Mouse (Mus musculus) CH12.LX (cell line): ENCODE results near the gene Akap4. TPM values are rescaled to one million over a fixed set of nuclear protein-coding genes. Genes with fewer than 3 reads are reported as not detected.

Source experiments
- DNase-seq: peaks from one replicate; pipeline ENCODE4 v3.0.0-alpha.2; 2013; ENCODE audit errors: extremely low read depth
- H3K27ac ChIP-seq: 2 replicates; pipeline ENCODE4 v1.5.1; 2012; ENCODE audit warnings: low read depth, mild to moderate bottlenecking, control low read depth, moderate library complexity; ENCODE audit not compliant: insufficient read depth
- H3K27me3 ChIP-seq: replicated peaks from 2 replicates; pipeline ENCODE3; 2012; ENCODE audit warnings: inconsistent platforms
- H3K36me3 ChIP-seq, 2 experiments: replicated peaks in 1 of 2; 2 replicates each; pipeline versions ENCODE3 to v1.6.1; 2012; ENCODE audit warnings: inconsistent platforms in 1 of 2, low read length in 1 of 2, mild to moderate bottlenecking in 1 of 2, mixed read lengths in 1 of 2, moderate library complexity in 1 of 2; ENCODE audit not compliant: control insufficient read depth in 1 of 2, insufficient read depth in 1 of 2
- H3K4me1 ChIP-seq, 2 experiments: 2 replicates each; pipeline ENCODE4 v1.6.1; 2012; ENCODE audit warnings: inconsistent platforms in 1 of 2, moderate library complexity in 1 of 2; ENCODE audit not compliant: insufficient read depth in 2 of 2, control insufficient read depth in 1 of 2
- H3K4me2 ChIP-seq: 2 replicates; pipeline ENCODE4 v1.6.1; 2012; ENCODE audit warnings: low read depth, mild to moderate bottlenecking, control low read depth; ENCODE audit not compliant: poor library complexity, insufficient read depth, severe bottlenecking
- H3K4me3 ChIP-seq, 3 experiments: fragments of 150-350 bp in 1 of 3; sonication (generic) in 1 of 3; replicated peaks in 1 of 3; 2 replicates each; pipeline versions ENCODE3 to v1.5.1; 2011 to 2012; ENCODE audit warnings: low read depth in 2 of 3, low read length in 2 of 3, mild to moderate bottlenecking in 2 of 3, moderate library complexity in 2 of 3, control low read depth in 1 of 3, improper control_type of control experiment in 1 of 3, inconsistent platforms in 1 of 3, mixed read lengths in 1 of 3; ENCODE audit not compliant: poor library complexity in 1 of 3
- H3K79me2 ChIP-seq: replicated peaks from 2 replicates; pipeline ENCODE4 v1.6.1; 2012; ENCODE audit warnings: mild to moderate bottlenecking, moderate library complexity; ENCODE audit not compliant: control insufficient read depth, poor library complexity, insufficient read depth, severe bottlenecking; ENCODE audit errors: extremely low read depth
- H3K9ac ChIP-seq: 2 replicates; pipeline ENCODE4 v1.6.1; 2012; ENCODE audit warnings: low read depth, mild to moderate bottlenecking, control low read depth, moderate library complexity; ENCODE audit not compliant: insufficient read depth
- H3K9me3 ChIP-seq: replicated peaks from 2 replicates; pipeline ENCODE3; 2012; ENCODE audit warnings: low read length, inconsistent platforms, mixed read lengths
- BHLHE40 ChIP-seq: IDR thresholded peaks from 2 replicates; pipeline ENCODE4 v1.6.1; 2011; ENCODE audit warnings: mild to moderate bottlenecking, low read depth, low read length, improper control_type of control experiment
- CHD1 ChIP-seq: IDR thresholded peaks from 2 replicates; pipeline ENCODE4 v1.6.1; 2012; ENCODE audit warnings: low read depth, low read length, improper control_type of control experiment, inconsistent platforms
- CHD2 ChIP-seq: IDR thresholded peaks from 2 replicates; pipeline ENCODE4 v1.6.1; 2011; ENCODE audit warnings: low read length, improper control_type of control experiment
- CTCF ChIP-seq, 2 experiments: IDR thresholded peaks in 1 of 2; conservative IDR thresholded peaks in 1 of 2; 2 replicates each; pipeline ENCODE4 v1.5.1; 2011 to 2012; ENCODE audit warnings: low read depth in 2 of 2, low read length in 2 of 2, improper control_type of control experiment in 1 of 2, inconsistent platforms in 1 of 2, mild to moderate bottlenecking in 1 of 2, moderate library complexity in 1 of 2
- E2F4 ChIP-seq: IDR thresholded peaks from 2 replicates; pipeline ENCODE4 v1.6.1; 2011; ENCODE audit warnings: low read depth, low read length, improper control_type of control experiment; ENCODE audit not compliant: insufficient replicate concordance
- EP300 ChIP-seq: IDR thresholded peaks from 2 replicates; pipeline ENCODE4 v1.6.1; 2011; ENCODE audit warnings: low read length, improper control_type of control experiment
- HCFC1 ChIP-seq: IDR thresholded peaks from 2 replicates; pipeline ENCODE4 v1.6.1; 2012; ENCODE audit warnings: low read depth, mild to moderate bottlenecking, inconsistent platforms, low read length, improper control_type of control experiment
- IRF4 ChIP-seq: IDR thresholded peaks from 2 replicates; pipeline ENCODE4 v1.6.1; 2014; ENCODE audit warnings: low read depth, mild to moderate bottlenecking, inconsistent platforms, low read length, improper control_type of control experiment
- JUN ChIP-seq: IDR thresholded peaks from 2 replicates; pipeline ENCODE4 v1.6.1; 2011; ENCODE audit warnings: low read depth, mild to moderate bottlenecking, low read length, improper control_type of control experiment, moderate library complexity; ENCODE audit not compliant: insufficient read depth
- JUND ChIP-seq: conservative IDR thresholded peaks from 2 replicates; pipeline ENCODE4 v1.6.1; 2011; ENCODE audit warnings: low read depth, low read length, improper control_type of control experiment
- MAFK ChIP-seq: IDR thresholded peaks from 2 replicates; pipeline ENCODE4 v1.6.1; 2011; ENCODE audit warnings: low read length, improper control_type of control experiment; ENCODE audit not compliant: insufficient replicate concordance
- MAX ChIP-seq: IDR thresholded peaks from 2 replicates; pipeline ENCODE4 v1.6.1; 2011; ENCODE audit warnings: low read length, improper control_type of control experiment
- MAZ ChIP-seq: IDR thresholded peaks from 2 replicates; pipeline ENCODE4 v1.6.1; 2012; ENCODE audit warnings: low read depth, mild to moderate bottlenecking, inconsistent platforms, low read length, improper control_type of control experiment, moderate library complexity
- MXI1 ChIP-seq: IDR thresholded peaks from 2 replicates; pipeline ENCODE4 v1.6.1; 2011; ENCODE audit warnings: mild to moderate bottlenecking, low read depth, low read length, improper control_type of control experiment
- MYC ChIP-seq: IDR thresholded peaks from 2 replicates; pipeline ENCODE4 v1.6.1; 2011; ENCODE audit warnings: low read depth, mild to moderate bottlenecking, improper control_type of control experiment, low read length
- PAX5 ChIP-seq: IDR thresholded peaks from 2 replicates; pipeline ENCODE4 v1.6.1; 2012; ENCODE audit warnings: low read length, inconsistent platforms, mixed read lengths
- POLR2A ChIP-seq: IDR thresholded peaks from 2 replicates; pipeline ENCODE4 v1.6.1; 2011; ENCODE audit warnings: low read depth, mild to moderate bottlenecking, improper control_type of control experiment, low read length
- RAD21 ChIP-seq: IDR thresholded peaks from 2 replicates; pipeline ENCODE4 v1.6.1; 2011; ENCODE audit warnings: low read depth, mild to moderate bottlenecking, low read length, improper control_type of control experiment, moderate library complexity
- RCOR1 ChIP-seq: conservative IDR thresholded peaks from 2 replicates; pipeline ENCODE4 v1.6.1; 2012; ENCODE audit warnings: low read depth, mild to moderate bottlenecking, inconsistent platforms, low read length, improper control_type of control experiment
- SMC3 ChIP-seq: IDR thresholded peaks from 2 replicates; pipeline ENCODE4 v1.6.1; 2011; ENCODE audit warnings: low read depth, low read length, improper control_type of control experiment
- TCF12 ChIP-seq: IDR thresholded peaks from 2 replicates; pipeline ENCODE4 v1.6.1; 2014; ENCODE audit warnings: low read depth, mild to moderate bottlenecking, inconsistent platforms, low read length, improper control_type of control experiment
- USF1 ChIP-seq: IDR thresholded peaks from 2 replicates; pipeline ENCODE4 v1.6.1; 2014; ENCODE audit warnings: low read depth, mild to moderate bottlenecking, inconsistent platforms, low read length, improper control_type of control experiment
- ZC3H11A ChIP-seq: IDR thresholded peaks from 2 replicates; pipeline ENCODE4 v1.6.1; 2012; ENCODE audit warnings: low read depth, mild to moderate bottlenecking, inconsistent platforms, low read length, improper control_type of control experiment
- ZKSCAN1 ChIP-seq: IDR thresholded peaks from 2 replicates; pipeline ENCODE4 v1.6.1; 2012; ENCODE audit warnings: low read depth, inconsistent platforms, low read length, improper control_type of control experiment, borderline replicate concordance
- ZMIZ1 ChIP-seq: IDR thresholded peaks from 2 replicates; pipeline ENCODE4 v1.6.1; 2012; ENCODE audit warnings: low read depth, mild to moderate bottlenecking, inconsistent platforms, low read length, improper control_type of control experiment
- dilution Hi-C: fragments of 300-500 bp; cut with MboI; formaldehyde crosslinking; loops from 2 replicates; pipeline ENCODE4 v1.14.3; 2020; ENCODE audit warnings: low sequenced_read_pairs; ENCODE audit not compliant: extremely low pct_unique_long_range_greater_than_20kb, extremely low pct_ligation_motif_present
- in situ Hi-C: fragments of 300-500 bp; cut with MboI; formaldehyde crosslinking; loops from 3 replicates; pipeline ENCODE4 v1.14.3; 2019; ENCODE audit warnings: low sequenced_read_pairs, low pct_ligation_motif_present, low pct_unique_long_range_greater_than_20kb, mixed read lengths
- polyA plus RNA-seq: library from polyadenylated mRNA; unstranded; fragments of >175 nt; gene quantifications from 2 replicates; pipeline ENCODE4 v1.2.1, GENCODE M21; 2012; ENCODE audit warnings: low read depth; ENCODE audit not compliant: insufficient read length
- total RNA-seq, 2 experiments: library from RNA; depleted of rRNA; stranded (reverse); fragments of 300-350 nt in 1 of 2; fragments of >200 nt in 1 of 2; gene quantifications; 2 replicates each; pipeline ENCODE4 v1.2.3; 2012 to 2014

Akap4 gene
- total and polyA plus RNA-seq, 3 experiments: not detected

- H3K36me3 ChIP-seq: no peaks in the 10 kb centered on the region
- no peak for DNase-seq
- no peaks in the 10 kb centered on the region for H3K9me3 ChIP-seq
- H3K9ac ChIP-seq: no peak overlapping the region
- H3K4me1 ChIP-seq: no peaks in the 10 kb centered on the region
- in situ Hi-C loops (no loop called here), dilution Hi-C loops (no loop called here)
- TF ChIP-seq MAX (no peak), E2F4 (no peak), MXI1 (no peak), RAD21 (no peak; the same call in none of the 2 replicates), EP300 (no peak), HCFC1 (no peak), ZMIZ1 (no peak), MYC (no peak), USF1 (no peak), CHD1 (no peak), IRF4 (no peak), SMC3 (no peak), CHD2 (no peak)
- H3K27me3 ChIP-seq: no peaks in the 10 kb centered on the region
- no peak overlapping the region for H3K27ac ChIP-seq
- H3K79me2 ChIP-seq: no peaks in the 10 kb centered on the region
- H3K4me3 ChIP-seq: no peak overlapping the region
- no peak overlapping the region for H3K4me2 ChIP-seq
These were observed 10.3 kb upstream of the Akap4 start for GRCm38 (mm10) chrX:7057056-7057455.

- TF ChIP-seq ZC3H11A (no peak), CTCF (conservative IDR thresholded peaks at IDR 0.05 in 1 of 2, IDR thresholded peaks at IDR 0.05 in 1 of 2; ENCODE audit: low read depth in 2 of 2, low read length in 2 of 2) (no peak), JUND (no peak), MAX (no peak), MYC (no peak), EP300 (no peak), SMC3 (no peak), MAZ (no peak), MXI1 (no peak), RCOR1 (no peak), POLR2A (no peak), PAX5 (no peak), ZKSCAN1 (no peak), RAD21 (no peak), TCF12 (no peak), BHLHE40 (no peak), CHD2 (no peak), JUN (no peak), MAFK (no peak)
- H3K36me3 ChIP-seq: no peaks in the 10 kb centered on the region
- H3K27ac ChIP-seq: no peak overlapping the region
- no peak overlapping the region for H3K4me2 ChIP-seq
- H3K27me3 ChIP-seq: no peaks in the 10 kb centered on the region
- no peak overlapping the region for H3K9ac ChIP-seq
- H3K4me3 ChIP-seq: no peak overlapping the region
- DNase-seq: no peak
- no peaks in the 10 kb centered on the region for H3K9me3 ChIP-seq
- H3K4me1 ChIP-seq: no peaks in the 10 kb centered on the region
- in situ Hi-C loops: no loop called here
- H3K79me2 ChIP-seq: no peaks in the 10 kb centered on the region
- dilution Hi-C loops: no loop called here
These were observed 9.7 kb upstream of the Akap4 start for GRCm38 (mm10) chrX:7057634-7058033.
